Mouse (Mus musculus): ENCODE data around the gene Clec12a.

DNA sequence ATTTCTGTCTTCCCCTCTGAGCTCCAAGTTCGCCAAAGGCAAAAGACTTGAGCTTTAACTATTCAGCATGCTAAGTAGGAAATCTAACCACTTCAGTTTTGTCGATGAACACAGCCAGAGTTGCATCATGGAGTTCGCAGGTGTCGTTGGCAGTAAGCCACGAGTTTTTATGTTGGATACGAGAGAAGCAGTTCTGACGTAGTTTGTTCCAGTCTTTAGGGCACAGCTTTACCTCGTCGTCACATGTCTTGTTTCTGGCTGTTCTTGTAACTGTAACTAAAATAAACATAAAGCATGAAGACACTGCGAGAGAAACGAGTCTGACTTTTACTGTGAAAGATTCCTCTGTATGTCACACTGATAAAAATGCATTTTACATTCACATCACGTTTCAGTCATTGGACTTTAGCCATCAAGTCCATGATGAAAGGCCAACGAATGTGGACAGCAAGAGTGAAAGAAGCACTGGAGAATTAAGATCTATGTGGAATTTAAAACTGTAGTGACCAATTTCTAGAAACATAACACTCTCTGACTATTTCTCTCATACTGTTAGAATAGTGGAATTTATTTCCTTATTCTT is 15.8 kb upstream of the Clec12a start:
- no peak for TF ChIP-seq FLI1 (IDR thresholded peaks at IDR 0.05; ENCODE audit: low read length)
- TF ChIP-seq GATA1 (IDR thresholded peaks at IDR 0.05; ENCODE audit: borderline replicate concordance, low read length) = no peak
